In the genomic region with DNA sequence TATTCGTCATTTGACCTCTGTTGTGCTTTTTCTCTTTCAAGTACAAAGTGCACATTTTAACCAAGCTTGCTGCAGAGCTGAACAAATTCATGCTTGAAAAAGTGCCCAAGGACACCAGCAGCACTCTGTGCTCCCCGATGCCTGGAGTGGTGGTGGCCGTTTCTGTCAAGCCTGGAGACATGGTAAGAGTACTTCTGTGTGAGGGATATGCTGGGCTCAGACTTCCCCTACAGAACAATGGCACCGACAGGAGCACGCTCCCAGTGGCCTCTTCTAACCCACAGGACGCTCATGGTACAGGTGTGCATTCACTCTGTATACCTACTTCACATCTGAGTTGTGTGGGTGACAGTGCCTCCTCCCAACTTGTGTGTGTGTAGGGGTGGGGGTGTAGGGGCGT, we compare ENCODE assay signal across 11 mouse cellular contexts. TPM values are rescaled to one million over a fixed set of nuclear protein-coding genes. Genes with fewer than 3 reads are reported as not detected.
DNase-seq lines count a peak whose midpoint lies in the region; ATAC-seq and TF ChIP-seq lines count a peak whose summit lies in the region.
"Had no signal": no experiment of that assay in that cellular context is flagged by ENCODE, and none has a peak within 500 bp of the region (broad histone marks: within the 10 kb centered on the region; RNA-seq: fewer than 3 reads in every experiment).

No protein-coding gene starts in this region.

- TF ChIP-seq POLR2A in kidney, adult 2 months (IDR thresholded peaks at IDR 0.05; ENCODE audit: low read depth, low read length), result no peak

- peak; percentile 29; the same call in 1 of the 2 replicates for ATAC-seq in midbrain, embryonic 15.5 days (replicated peaks)
- ATAC-seq in midbrain, embryonic 11.5 days (ENCODE audit: low FRiP score), result no peak
- 0 out of 2 replicates have a peak, but pooled peaks have one; percentile 19 for ATAC-seq in midbrain, embryonic 16.5 days

- no peaks in the 10 kb centered on the region for H3K9me3 ChIP-seq in midbrain, embryonic 15.5 days
- H3K9me3 ChIP-seq in midbrain, embryonic 11.5 days (ENCODE audit: control insufficient read depth, low read length), result no peaks in the 10 kb centered on the region
- no peaks in the 10 kb centered on the region for H3K9me3 ChIP-seq in midbrain, embryonic 16.5 days (replicated peaks; ENCODE audit: control insufficient read depth, low read length, poor library complexity, severe bottlenecking)
- H3K9me3 ChIP-seq: heart, embryonic 15.5 days had no signal

- H3K4me3 ChIP-seq in kidney, adult 2 months (ENCODE audit: insufficient read depth, low read depth, low read length), result no peak overlapping the region
- no peak overlapping the region for H3K4me3 ChIP-seq in midbrain, embryonic 15.5 days
- no peak overlapping the region for H3K4me3 ChIP-seq in midbrain, embryonic 11.5 days (ENCODE audit: low read depth, low read length)
- no peak overlapping the region for H3K4me3 ChIP-seq in midbrain, embryonic 16.5 days (ENCODE audit: low read depth, low read length)
- H3K4me3 ChIP-seq: heart, embryonic 15.5 days had no signal

- no peaks in the 10 kb centered on the region for H3K27me3 ChIP-seq in kidney, adult 2 months (replicated peaks; ENCODE audit: control insufficient read depth, insufficient read depth, low read length)
- H3K27me3 ChIP-seq in midbrain, embryonic 15.5 days (replicated peaks), result peaks cover 6% of the 10 kb centered on the region; the same call in 1 of the 2 replicates
- no peaks in the 10 kb centered on the region for H3K27me3 ChIP-seq in midbrain, embryonic 11.5 days (ENCODE audit: control insufficient read depth, insufficient read depth, low read length)
- H3K27me3 ChIP-seq in midbrain, embryonic 16.5 days (ENCODE audit: control insufficient read depth, insufficient read depth, low read depth, low read length), result no peaks in the 10 kb centered on the region
- H3K27me3 ChIP-seq: heart, embryonic 15.5 days; Patski had no signal

- peak; percentile 76 to 80 for DNase-seq in adrenal gland, adult (ENCODE audit: inconsistent age in 2 of 2, low spot score in 1 of 2)
- DNase-seq in adrenal gland, postnatal 4 days (ENCODE audit: low spot score in 2 of 2), result no peak
- peak; percentile 52 for DNase-seq in kidney, adult 2 months
- DNase-seq in kidney, postnatal 14 days, result no peak
- no peak for DNase-seq in midbrain, embryonic 11.5 days (ENCODE audit: low spot score, missing footprints)
- DNase-seq in urinary bladder, postnatal 25 days (ENCODE audit: low spot score), result no peak

- H3K9ac ChIP-seq in midbrain, embryonic 15.5 days, result no peak overlapping the region
- H3K9ac ChIP-seq in midbrain, embryonic 11.5 days (ENCODE audit: low read length), result no peak overlapping the region
- peak overlapping the region; percentile 30; the same call in 1 of the 2 replicates for H3K9ac ChIP-seq in midbrain, embryonic 16.5 days (ENCODE audit: low read depth, low read length)
- H3K9ac ChIP-seq: heart, embryonic 15.5 days; lung, embryonic 14.5 days had no signal

- H3K36me3 ChIP-seq in kidney, adult 2 months (ENCODE audit: control insufficient read depth, insufficient read depth, low read length), result no peaks in the 10 kb centered on the region
- no peaks in the 10 kb centered on the region for H3K36me3 ChIP-seq in midbrain, embryonic 15.5 days (replicated peaks)
- no peaks in the 10 kb centered on the region for H3K36me3 ChIP-seq in midbrain, embryonic 11.5 days (ENCODE audit: control insufficient read depth, insufficient read depth, low read length)
- no peaks in the 10 kb centered on the region for H3K36me3 ChIP-seq in midbrain, embryonic 16.5 days (ENCODE audit: control insufficient read depth, insufficient read depth, low read length)
- H3K36me3 ChIP-seq: heart, embryonic 15.5 days had no signal

- 58% methylated on average over 7 of the region's 7 CpGs for WGBS in kidney, adult 2 months
- 67% methylated on average over 7 of the region's 7 CpGs for WGBS in midbrain, embryonic 15.5 days
- WGBS in midbrain, embryonic 11.5 days, result 69% methylated on average over 7 of the region's 7 CpGs
- 59% methylated on average over 7 of the region's 7 CpGs for WGBS in midbrain, embryonic 16.5 days

- no peak overlapping the region for H3K4me2 ChIP-seq in midbrain, embryonic 15.5 days
- H3K4me2 ChIP-seq in midbrain, embryonic 11.5 days, result no peak overlapping the region
- H3K4me2 ChIP-seq in midbrain, embryonic 16.5 days (ENCODE audit: low read length), result no peak overlapping the region
- H3K4me2 ChIP-seq: heart, embryonic 15.5 days; lung, embryonic 14.5 days had no signal

- TF ChIP-seq CTCF in kidney, adult 2 months (conservative IDR thresholded peaks at IDR 0.05; ENCODE audit: insufficient read depth, insufficient read length, low read depth, low read length), result no peak

- no peak overlapping the region for H3K27ac ChIP-seq in kidney, adult 2 months (ENCODE audit: insufficient read depth, low read depth, low read length)
- H3K27ac ChIP-seq in midbrain, embryonic 15.5 days, result no peak overlapping the region
- no peak overlapping the region for H3K27ac ChIP-seq in midbrain, embryonic 11.5 days (ENCODE audit: low read depth, low read length)
- no peak overlapping the region for H3K27ac ChIP-seq in midbrain, embryonic 16.5 days (ENCODE audit: low read length)
- H3K27ac ChIP-seq: heart, embryonic 15.5 days had no signal

- H3K4me1 ChIP-seq in kidney, adult 2 months (ENCODE audit: control insufficient read depth, insufficient read depth, low read length), result no peaks in the 10 kb centered on the region
- peaks cover 20% of the 10 kb centered on the region for H3K4me1 ChIP-seq in midbrain, embryonic 15.5 days
- H3K4me1 ChIP-seq in midbrain, embryonic 11.5 days (ENCODE audit: control insufficient read depth, insufficient read depth, low read length), result peaks cover 1% of the 10 kb centered on the region; the same call in 1 of the 2 replicates
- H3K4me1 ChIP-seq in midbrain, embryonic 16.5 days (ENCODE audit: control insufficient read depth, insufficient read depth, low read length), result peaks cover 15% of the 10 kb centered on the region

RNA-seq across cellular contexts. Expression of gene Ggact, which starts 36.8 kb away (rescaled TPM):
- total RNA-seq in adrenal gland, postnatal 4 days (2021), result 10 to 100 TPM; 43.9 to 49.2 TPM
- polyA plus RNA-seq in kidney, adult 2 months (2012; rRNA removed), result 251 and 255 TPM in 2 replicates
- polyA plus RNA-seq in midbrain, embryonic 15.5 days (2015; fragmentation: Nextera tagmentation; extraction: Ambion mirVana), result 10.3 TPM in 2 replicates
- polyA plus RNA-seq in midbrain, embryonic 11.5 days (2014; fragmentation: Nextera tagmentation; extraction: Ambion mirVana), result 5.2 and 5.5 TPM in 2 replicates
- polyA plus RNA-seq in midbrain, embryonic 16.5 days (2015; fragmentation: Nextera tagmentation; extraction: Ambion mirVana), result 6.8 and 8.7 TPM in 2 replicates

Comparison
In these comparisons a context has a peak if more than half of its experiments do, and no peak if none do; other contexts are left out.
1. DNase-seq: peak in adrenal gland, adult (2 of 2) and kidney, adult 2 months (single experiment); none in adrenal gland, postnatal 4 days (0 of 2), kidney, postnatal 14 days (single experiment), midbrain, embryonic 11.5 days (single experiment) and urinary bladder, postnatal 25 days (single experiment).
2. RNA of gene Ggact, which starts 36.8 kb away (polyA plus RNA-seq): 251 to 255 TPM in kidney, adult 2 months; 10.3 TPM in midbrain, embryonic 15.5 days, 6.8 to 8.7 TPM in midbrain, embryonic 16.5 days and 5.2 to 5.5 TPM in midbrain, embryonic 11.5 days; every median in the first group is over 10 times any median in the second.